Mouse (Mus musculus) cerebellum, adult 9-10 months (tissue): ENCODE measurements around the gene Ndufa10.

Experiments
- DNase-seq: peaks from one replicate; pipeline ENCODE4 v3.0.0; 2022

The Ndufa10 gene

GRCm38 (mm10) chr1:92430991-92431390 is 42.7 kb downstream of the Ndufa10 start:
- no peak for DNase-seq

- DNase-seq = no peak
Observed at GRCm38 (mm10) chr1:92424714-92425113, 48.9 kb downstream of the Ndufa10 start.

- DNase-seq = no peak
Observed at GRCm38 (mm10) chr1:92405131-92405530, 68.5 kb downstream of the Ndufa10 start.

- no peak for DNase-seq
Observed at GRCm38 (mm10) chr1:92400556-92400955, 73.1 kb downstream of the Ndufa10 start.

- no peak for DNase-seq
Observed at GRCm38 (mm10) chr1:92398601-92399000, 75.1 kb downstream of the Ndufa10 start.

GRCm38 (mm10) chr1:92397511-92398051 is 76.1 kb downstream of the Ndufa10 start:
- no peak for DNase-seq

- no peak for DNase-seq
Observed at GRCm38 (mm10) chr1:92394279-92394678, 79.4 kb downstream of the Ndufa10 start.

- DNase-seq = no peak
Observed at GRCm38 (mm10) chr1:92393166-92393565, 80.5 kb downstream of the Ndufa10 start.
